ENCODE assay signal across 11 mouse cellular contexts in the genomic region with DNA sequence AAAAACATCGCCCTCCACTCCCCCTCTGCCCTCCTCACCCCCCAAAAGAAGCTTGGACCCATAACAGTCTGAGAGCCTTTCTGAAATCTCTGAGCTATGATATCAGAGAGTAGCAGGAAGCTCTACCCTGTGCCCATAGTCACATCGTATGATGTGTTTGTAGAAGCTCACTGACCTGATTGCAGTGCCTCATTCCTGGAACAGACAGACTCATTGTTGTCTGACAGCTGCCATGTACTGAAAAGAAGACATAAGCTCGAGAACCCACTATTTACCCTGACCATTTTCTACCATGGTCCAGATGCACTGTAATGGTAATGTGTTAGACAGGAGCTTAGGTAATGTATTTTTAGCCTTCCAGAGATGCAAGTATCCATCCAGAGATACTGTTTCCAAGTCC.
"Had no signal": no experiment of that assay in that cellular context is flagged by ENCODE, and none has a peak within 500 bp of the region (broad histone marks: within the 10 kb centered on the region; RNA-seq: fewer than 3 reads in every experiment).

No protein-coding gene starts in this region.

- DNase-seq: right cerebral cortex, adult 18-20 months; right cerebral cortex, postnatal 14 days; right cerebral cortex, postnatal 25 days; right cerebral cortex, postnatal 4 days; spleen, adult 18-20 months; thymus, adult 18-20 months; thymus, adult 2 months; thymus, postnatal 14 days; thymus, postnatal 25 days; thymus, postnatal 36 days; thymus, postnatal 4 days had no signal
